Mouse (Mus musculus) embryonic fibroblast, embryonic 13.5 days (primary cell): ENCODE results near the gene Nadk2. TPM values are rescaled to one million over a fixed set of nuclear protein-coding genes. Genes with fewer than 3 reads are reported as not detected.

Experiments
- H3K27ac ChIP-seq: 2 replicates; pipeline ENCODE4 v1.5.1; 2012; ENCODE audit warnings: low read length, control low read depth, inconsistent platforms; ENCODE audit not compliant: insufficient read depth
- H3K4me1 ChIP-seq: 2 replicates; pipeline ENCODE4 v1.6.1; 2011; ENCODE audit warnings: low read length; ENCODE audit not compliant: control insufficient read depth, insufficient read depth
- H3K4me3 ChIP-seq: 2 replicates; pipeline ENCODE4 v1.5.1; 2011; ENCODE audit warnings: mild to moderate bottlenecking, control low read depth, low read length; ENCODE audit not compliant: insufficient read depth
- CTCF ChIP-seq: IDR thresholded peaks from 2 replicates; pipeline ENCODE4 v1.5.1; 2011; ENCODE audit warnings: mild to moderate bottlenecking, control low read depth, low read length, moderate library complexity, borderline replicate concordance; ENCODE audit not compliant: insufficient read depth
- POLR2A ChIP-seq: IDR thresholded peaks from 2 replicates; pipeline ENCODE4 v1.6.1; 2011; ENCODE audit warnings: low read depth, mild to moderate bottlenecking, control low read depth, low read length, moderate library complexity
- polyA plus RNA-seq: library from polyadenylated mRNA; stranded (reverse); fragments of >200 nt; gene quantifications from 2 replicates; pipeline ENCODE4 v1.2.4, GENCODE M21; 2011; ENCODE audit warnings: low read depth; ENCODE audit not compliant: missing spikeins, insufficient read length

Nadk2 gene
- polyA plus RNA-seq = 16.8 and 17.7 TPM in 2 replicates

- no peak for TF ChIP-seq CTCF
- TF ChIP-seq POLR2A = peak; percentile 52
- H3K4me1 ChIP-seq = peaks cover 6% of the 10 kb centered on the region
- H3K4me3 ChIP-seq = peak within 1 kb of the TSS; percentile 91
- peak within 1 kb of the TSS; percentile 60; the same call in 1 of the 2 replicates for H3K27ac ChIP-seq
Measured at GRCm38 (mm10) chr15:9070912-9071555, at the start of gene Nadk2. TSS of gene Nadk2 (plus strand) at chr15:9071260.

- Histone ChIP-seq H3K4me3 (no peak overlapping the region), H3K4me1 (no peaks in the 10 kb centered on the region), H3K27ac (no peak overlapping the region)
- TF ChIP-seq POLR2A (no peak), CTCF (no peak)
Measured at GRCm38 (mm10) chr15:9055704-9056103, 15.4 kb upstream of the Nadk2 start.

GRCm38 (mm10) chr15:9059856-9060255 lies 11.2 kb upstream of the Nadk2 start:
- TF ChIP-seq CTCF = no peak
- TF ChIP-seq POLR2A = no peak
- no peak overlapping the region for H3K4me3 ChIP-seq
- H3K27ac ChIP-seq = no peak overlapping the region
- no peaks in the 10 kb centered on the region for H3K4me1 ChIP-seq

- TF ChIP-seq POLR2A (no peak), CTCF (no peak)
- Histone ChIP-seq H3K27ac (no peak overlapping the region), H3K4me1 (no peaks in the 10 kb centered on the region), H3K4me3 (no peak overlapping the region)
Measured at GRCm38 (mm10) chr15:9061150-9061882, 9.7 kb upstream of the Nadk2 start.

- TF ChIP-seq POLR2A = no peak
- no peak for TF ChIP-seq CTCF
- Histone ChIP-seq H3K27ac (no peak overlapping the region), H3K4me3 (no peak overlapping the region), H3K4me1 (no peaks in the 10 kb centered on the region)
Measured at GRCm38 (mm10) chr15:9068881-9069280, 2.2 kb upstream of the Nadk2 start.

GRCm38 (mm10) chr15:9070353-9070752 lies 707 bp upstream of the Nadk2 start:
- TF ChIP-seq CTCF = no peak
- no peak for TF ChIP-seq POLR2A
- H3K4me3 ChIP-seq = peak overlapping the region; percentile 91
- peak overlapping the region; percentile 60; the same call in 1 of the 2 replicates for H3K27ac ChIP-seq
- H3K4me1 ChIP-seq = peaks cover 3% of the 10 kb centered on the region; the same call in 1 of the 2 replicates

GRCm38 (mm10) chr15:9071556-9072544 lies 790 bp downstream of the Nadk2 start:
- TF ChIP-seq CTCF (no peak), POLR2A (no peak)
- H3K4me1 ChIP-seq = peaks cover 6% of the 10 kb centered on the region
- H3K4me3 ChIP-seq = peak overlapping the region; percentile 61
- no peak overlapping the region for H3K27ac ChIP-seq

- H3K4me1 ChIP-seq = peaks cover 6% of the 10 kb centered on the region
- H3K27ac ChIP-seq = no peak overlapping the region
Measured at GRCm38 (mm10) chr15:9072630-9073029, 1.6 kb downstream of the Nadk2 start.

GRCm38 (mm10) chr15:9073067-9073608 lies 2.1 kb downstream of the Nadk2 start:
- no peak for TF ChIP-seq CTCF
- no peak for TF ChIP-seq POLR2A
- Histone ChIP-seq H3K4me1 (peaks cover 6% of the 10 kb centered on the region), H3K27ac (no peak overlapping the region)

More at GRCm38 (mm10) chr15:9072630-9073029, 1.6 kb downstream of the Nadk2 start:
- peak overlapping the region; percentile 61; the same call in 1 of the 2 replicates for H3K4me3 ChIP-seq
- TF ChIP-seq POLR2A (no peak), CTCF (no peak)

More at GRCm38 (mm10) chr15:9073067-9073608, 2.1 kb downstream of the Nadk2 start:
- H3K4me3 ChIP-seq = no peak overlapping the region
